Mouse (Mus musculus): Measurements from ENCODE around the gene Mvb12a. TPM values are rescaled to one million over a fixed set of nuclear protein-coding genes. Genes with fewer than 3 reads are reported as not detected.

Mvb12a gene
- total and polyA plus RNA-seq, 3 experiments, result 80.5 to 157 (median 128) TPM

DNA sequence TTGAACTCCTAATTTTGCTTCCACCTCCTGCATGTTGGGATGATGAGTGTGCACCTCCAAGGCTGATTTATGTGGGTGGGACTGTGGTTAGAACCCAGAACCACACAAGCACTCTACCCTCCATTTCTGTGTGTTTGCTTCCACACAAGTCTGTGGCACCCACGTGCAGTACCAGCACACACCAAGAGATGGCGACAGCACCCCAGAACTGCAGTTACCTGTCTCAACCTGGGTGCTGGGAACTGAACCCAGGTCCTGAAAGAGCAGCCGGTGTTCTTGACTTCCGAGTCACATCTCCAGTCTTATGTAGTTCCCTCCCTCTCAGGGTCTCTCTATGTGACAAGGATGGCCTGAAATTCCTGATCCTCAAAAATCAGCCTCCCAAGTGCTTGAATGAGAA is 21.3 kb downstream of the Mvb12a start:
- Histone ChIP-seq H3K27ac (ENCODE audit: insufficient read depth, low read depth) (no peak overlapping the region), H3K4me3 (replicated peaks in 1 of 3; ENCODE audit: low read depth in 2 of 3, low read length in 2 of 3, poor library complexity in 1 of 3) (no peak overlapping the region), H3K4me2 (ENCODE audit: insufficient read depth, low read depth, poor library complexity, severe bottlenecking) (no peak overlapping the region), H3K27me3 (replicated peaks) (peaks cover 22% of the 10 kb centered on the region), H3K9ac (ENCODE audit: insufficient read depth, low read depth) (no peak overlapping the region), H3K9me3 (replicated peaks; ENCODE audit: low read length) (peaks cover 16% of the 10 kb centered on the region), H3K36me3 (replicated peaks in 1 of 2; ENCODE audit: control insufficient read depth in 1 of 2, insufficient read depth in 1 of 2, low read length in 1 of 2) (no peaks in the 10 kb centered on the region), H3K4me1 (ENCODE audit: control insufficient read depth in 1 of 2, insufficient read depth in 2 of 2) (peaks cover 2 to 17% of the 10 kb centered on the region in 2 experiments; a peak in 2 of 4 replicates), H3K79me2 (replicated peaks; ENCODE audit: control insufficient read depth, extremely low read depth, insufficient read depth, poor library complexity, severe bottlenecking) (no peaks in the 10 kb centered on the region)
- in situ Hi-C loops (cut with MboI; ENCODE audit: low pct_ligation_motif_present, low pct_unique_long_range_greater_than_20kb, low sequenced_read_pairs), result loop anchor here (5.0 kb wide), 1 partner anchor 68 kb away; no protein-coding TSS in a partner anchor
- DNase-seq (ENCODE audit: extremely low read depth), result no peak
- peak; percentile 37 to 38; a peak in 2 of 4 replicates for TF ChIP-seq CTCF (conservative IDR thresholded peaks at IDR 0.05 in 1 of 2, IDR thresholded peaks at IDR 0.05 in 1 of 2; ENCODE audit: low read depth in 2 of 2, low read length in 2 of 2)
- TF ChIP-seq PAX5 (IDR thresholded peaks at IDR 0.05; ENCODE audit: low read length), result no peak
- no peak for TF ChIP-seq CHD2 (IDR thresholded peaks at IDR 0.05; ENCODE audit: low read length)
- no peak for TF ChIP-seq ETS1 (conservative IDR thresholded peaks at IDR 0.05; ENCODE audit: low read depth, low read length)
- TF ChIP-seq SMC3 (IDR thresholded peaks at IDR 0.05; ENCODE audit: low read depth, low read length), result no peak
- no peak for TF ChIP-seq USF1 (IDR thresholded peaks at IDR 0.05; ENCODE audit: low read depth, low read length)
- no peak for TF ChIP-seq MEF2A (IDR thresholded peaks at IDR 0.05; ENCODE audit: borderline replicate concordance, low read depth, low read length)
- TF ChIP-seq BHLHE40 (IDR thresholded peaks at IDR 0.05; ENCODE audit: low read depth, low read length), result no peak
- dilution Hi-C loops (cut with MboI; ENCODE audit: extremely low pct_ligation_motif_present, extremely low pct_unique_long_range_greater_than_20kb, low sequenced_read_pairs), result no loop called here

DNA sequence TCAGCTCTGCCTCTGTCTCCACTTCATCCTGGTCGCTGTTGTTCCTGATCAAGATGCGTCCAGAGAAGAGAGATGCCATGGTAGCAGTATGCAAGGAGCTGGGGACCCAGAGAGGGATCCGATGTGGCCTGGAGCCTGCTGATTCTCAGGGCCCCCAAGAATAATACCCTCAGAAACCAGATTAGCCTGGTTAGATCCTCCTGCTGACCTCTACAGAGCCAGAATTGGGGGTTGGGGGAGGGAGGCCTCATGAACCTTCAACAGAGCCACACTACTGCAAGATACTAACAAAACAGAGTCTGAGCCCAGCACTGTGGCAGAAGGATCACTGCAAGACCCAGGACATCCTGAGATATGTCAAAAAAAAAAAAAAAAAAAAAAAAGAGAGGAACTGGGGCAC is 23.8 kb downstream of the Mvb12a start, which contains the start of gene Nxnl1:
Gene Nxnl1 (minus strand): TSS at position 101 of the 400 bp plus-strand sequence.
- DNase-seq (ENCODE audit: extremely low read depth), result no peak
- in situ Hi-C loops (cut with MboI; ENCODE audit: low pct_ligation_motif_present, low pct_unique_long_range_greater_than_20kb, low sequenced_read_pairs), result no loop called here
- Histone ChIP-seq H3K9ac (ENCODE audit: insufficient read depth, low read depth) (no peak within 1 kb of the TSS), H3K27ac (ENCODE audit: insufficient read depth, low read depth) (no peak within 1 kb of the TSS), H3K27me3 (replicated peaks) (peaks cover 12% of the 10 kb centered on the region), H3K4me2 (ENCODE audit: insufficient read depth, low read depth, poor library complexity, severe bottlenecking) (no peak within 1 kb of the TSS), H3K36me3 (replicated peaks in 1 of 2; ENCODE audit: control insufficient read depth in 1 of 2, insufficient read depth in 1 of 2, low read length in 1 of 2) (no peaks in the 10 kb centered on the region), H3K4me3 (replicated peaks in 1 of 3; ENCODE audit: low read depth in 2 of 3, low read length in 2 of 3, poor library complexity in 1 of 3) (no peak within 1 kb of the TSS), H3K9me3 (replicated peaks; ENCODE audit: low read length) (peaks cover 16% of the 10 kb centered on the region), H3K4me1 (ENCODE audit: control insufficient read depth in 1 of 2, insufficient read depth in 2 of 2) (peaks cover 5 to 22% of the 10 kb centered on the region in 2 experiments; a peak in 3 of 4 replicates), H3K79me2 (replicated peaks; ENCODE audit: control insufficient read depth, extremely low read depth, insufficient read depth, poor library complexity, severe bottlenecking) (no peaks in the 10 kb centered on the region)
- no peak for TF ChIP-seq HCFC1 (IDR thresholded peaks at IDR 0.05; ENCODE audit: low read depth, low read length)
- TF ChIP-seq MXI1 (IDR thresholded peaks at IDR 0.05; ENCODE audit: low read depth, low read length), result no peak
- TF ChIP-seq UBTF (IDR thresholded peaks at IDR 0.05; ENCODE audit: low read depth, low read length), result no peak
- TF ChIP-seq RCOR1 (conservative IDR thresholded peaks at IDR 0.05; ENCODE audit: low read depth, low read length), result no peak
- TF ChIP-seq PAX5 (IDR thresholded peaks at IDR 0.05; ENCODE audit: low read length), result no peak
- dilution Hi-C loops (cut with MboI; ENCODE audit: extremely low pct_ligation_motif_present, extremely low pct_unique_long_range_greater_than_20kb, low sequenced_read_pairs), result no loop called here

DNA sequence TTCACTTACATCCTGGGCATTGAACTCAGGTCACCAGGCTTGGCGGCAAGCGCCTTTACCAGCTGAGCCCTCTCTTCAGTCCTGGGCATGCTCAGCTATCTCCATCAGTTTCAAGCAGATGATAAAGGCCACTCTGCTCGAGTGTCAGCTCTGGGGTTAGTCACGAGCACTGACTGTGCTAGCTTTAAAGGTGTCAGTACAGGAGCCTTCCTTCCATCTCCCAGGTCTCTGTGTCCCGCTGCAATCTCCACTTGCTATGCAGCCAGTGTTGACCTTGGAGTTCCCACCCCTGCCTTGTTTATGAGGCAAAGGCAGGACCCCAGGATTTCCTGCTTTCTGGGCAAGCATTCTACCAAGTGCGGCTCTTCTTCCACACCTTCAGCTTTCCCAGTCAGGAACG is 24.9 kb downstream of the Mvb12a start:
- H3K36me3 ChIP-seq (replicated peaks in 1 of 2; ENCODE audit: control insufficient read depth in 1 of 2, insufficient read depth in 1 of 2, low read length in 1 of 2), result no peaks in the 10 kb centered on the region
- H3K4me2 ChIP-seq (ENCODE audit: insufficient read depth, low read depth, poor library complexity, severe bottlenecking), result no peak overlapping the region
- no peak for TF ChIP-seq RCOR1 (conservative IDR thresholded peaks at IDR 0.05; ENCODE audit: low read depth, low read length)
- TF ChIP-seq USF1 (IDR thresholded peaks at IDR 0.05; ENCODE audit: low read depth, low read length), result no peak
- no peak for TF ChIP-seq TCF12 (IDR thresholded peaks at IDR 0.05; ENCODE audit: low read depth, low read length)
- no peak for TF ChIP-seq RAD21 (IDR thresholded peaks at IDR 0.05; ENCODE audit: low read depth, low read length)
- TF ChIP-seq IRF4 (IDR thresholded peaks at IDR 0.05; ENCODE audit: low read depth, low read length), result no peak
- TF ChIP-seq MAZ (IDR thresholded peaks at IDR 0.05; ENCODE audit: low read depth, low read length), result no peak
- TF ChIP-seq ZNF384 (IDR thresholded peaks at IDR 0.05; ENCODE audit: low read depth, low read length), result no peak
- TF ChIP-seq BHLHE40 (IDR thresholded peaks at IDR 0.05; ENCODE audit: low read depth, low read length), result no peak
- no peak for TF ChIP-seq UBTF (IDR thresholded peaks at IDR 0.05; ENCODE audit: low read depth, low read length)
- TF ChIP-seq ELF1 (IDR thresholded peaks at IDR 0.05; ENCODE audit: low read depth, low read length), result no peak
- TF ChIP-seq POLR2AphosphoS2 (IDR thresholded peaks at IDR 0.05; ENCODE audit: low read depth, low read length), result no peak
- no peak for TF ChIP-seq ZMIZ1 (IDR thresholded peaks at IDR 0.05; ENCODE audit: low read depth, low read length)
- TF ChIP-seq SIN3A (IDR thresholded peaks at IDR 0.05; ENCODE audit: low read length), result no peak
- no peak for TF ChIP-seq JUND (conservative IDR thresholded peaks at IDR 0.05; ENCODE audit: low read depth, low read length)
- no peak for TF ChIP-seq MAFK (IDR thresholded peaks at IDR 0.05; ENCODE audit: insufficient replicate concordance, low read length)
- TF ChIP-seq MAX (IDR thresholded peaks at IDR 0.05; ENCODE audit: low read length), result no peak
- TF ChIP-seq MEF2A (IDR thresholded peaks at IDR 0.05; ENCODE audit: borderline replicate concordance, low read depth, low read length), result no peak
- no peak for TF ChIP-seq NRF1 (IDR thresholded peaks at IDR 0.05; ENCODE audit: low read depth, low read length)
- H3K79me2 ChIP-seq (replicated peaks; ENCODE audit: control insufficient read depth, extremely low read depth, insufficient read depth, poor library complexity, severe bottlenecking), result no peaks in the 10 kb centered on the region
- H3K27me3 ChIP-seq (replicated peaks), result peaks cover 7% of the 10 kb centered on the region
- H3K4me3 ChIP-seq (replicated peaks in 1 of 3; ENCODE audit: low read depth in 2 of 3, low read length in 2 of 3, poor library complexity in 1 of 3), result no peak overlapping the region
- dilution Hi-C loops (cut with MboI; ENCODE audit: extremely low pct_ligation_motif_present, extremely low pct_unique_long_range_greater_than_20kb, low sequenced_read_pairs), result no loop called here
- no peak for DNase-seq (ENCODE audit: extremely low read depth)
- in situ Hi-C loops (cut with MboI; ENCODE audit: low pct_ligation_motif_present, low pct_unique_long_range_greater_than_20kb, low sequenced_read_pairs), result no loop called here
- H3K4me1 ChIP-seq (ENCODE audit: control insufficient read depth in 1 of 2, insufficient read depth in 2 of 2), result peaks cover 7 to 19% of the 10 kb centered on the region in 2 experiments; a peak in 3 of 4 replicates
- no peak overlapping the region for H3K27ac ChIP-seq (ENCODE audit: insufficient read depth, low read depth)
- H3K9me3 ChIP-seq (replicated peaks; ENCODE audit: low read length), result peaks cover 16% of the 10 kb centered on the region
- H3K9ac ChIP-seq (ENCODE audit: insufficient read depth, low read depth), result no peak overlapping the region
